Mouse (Mus musculus) midbrain, postnatal 0 days (tissue): ENCODE measurements at regions not wholly inside any gene's neighbourhood (a gene's known extent, or its start where the extent isn't known, plus 50 kb on each side); places are given as distances from the start of the nearest gene placed in this dataset.

Source experiments
- ATAC-seq: fragments of 200-750 bp; cut with Nextera tagmentation; 2 replicates; pipeline ENCODE4 v1.8.0; 2017; ENCODE audit warnings: moderate number of reproducible peaks, mild to moderate bottlenecking, moderate TSS enrichment, moderate library complexity; ENCODE audit not compliant: low FRiP score
- DNase-seq: peaks from one replicate; pipeline ENCODE4 v3.0.0-alpha.2; 2015; ENCODE audit warnings: low spot score
- H3K27ac ChIP-seq: fragments of 300-500 bp; sonication (generic); 2 replicates; pipeline ENCODE4 v1.5.1; 2014; ENCODE audit warnings: low read depth, mild to moderate bottlenecking, low read length, mixed read lengths
- H3K27me3 ChIP-seq: fragments of 300-500 bp; sonication (generic); 2 replicates; pipeline ENCODE4 v1.6.1; 2014; ENCODE audit warnings: low read length, control low read depth, mixed read lengths; ENCODE audit not compliant: insufficient read depth
- H3K36me3 ChIP-seq: fragments of 300-500 bp; sonication (generic); 2 replicates; pipeline ENCODE4 v1.6.1; 2014; ENCODE audit warnings: low read length, control low read depth, mixed read lengths; ENCODE audit not compliant: insufficient read depth
- H3K4me1 ChIP-seq: fragments of 300-500 bp; sonication (generic); 2 replicates; pipeline ENCODE4 v1.6.1; 2014; ENCODE audit warnings: mild to moderate bottlenecking, control low read depth, antibody characterized with exemption, low read length, mixed read lengths; ENCODE audit not compliant: insufficient read depth
- H3K4me2 ChIP-seq: fragments of 300-500 bp; sonication (generic); 2 replicates; pipeline ENCODE4 v1.6.1; 2014; ENCODE audit warnings: low read depth, mild to moderate bottlenecking, low read length, mixed read lengths; ENCODE audit not compliant: poor library complexity, severe bottlenecking
- H3K4me3 ChIP-seq: fragments of 300-500 bp; sonication (generic); 2 replicates; pipeline ENCODE4 v1.5.1; 2014; ENCODE audit warnings: low read depth, mild to moderate bottlenecking, low read length, moderate library complexity
- H3K9ac ChIP-seq: fragments of 300-500 bp; sonication (generic); replicated peaks from 2 replicates; pipeline ENCODE4 v1.6.1; 2014; ENCODE audit warnings: mild to moderate bottlenecking, low read length, moderate library complexity, mixed read lengths; ENCODE audit not compliant: poor library complexity, severe bottlenecking
- H3K9me3 ChIP-seq: fragments of 300-500 bp; sonication (generic); 2 replicates; pipeline ENCODE4 v1.6.1; 2016; ENCODE audit warnings: low read length, control low read depth
- CTCF ChIP-seq: IDR thresholded peaks from 2 replicates; pipeline ENCODE4 v1.5.1; 2016; ENCODE audit warnings: antibody characterized with exemption, mild to moderate bottlenecking
- WGBS: fragments of 180-500 bp; shearing (Covaris S2); extraction: QIAGEN DNeasy Blood & Tissue Kit; methylation state at CpG from one replicate; pipeline ENCODE4 v1.1.7; 2014; 5-methylcytosine and 5-hydroxymethylcytosine counted together

DNA sequence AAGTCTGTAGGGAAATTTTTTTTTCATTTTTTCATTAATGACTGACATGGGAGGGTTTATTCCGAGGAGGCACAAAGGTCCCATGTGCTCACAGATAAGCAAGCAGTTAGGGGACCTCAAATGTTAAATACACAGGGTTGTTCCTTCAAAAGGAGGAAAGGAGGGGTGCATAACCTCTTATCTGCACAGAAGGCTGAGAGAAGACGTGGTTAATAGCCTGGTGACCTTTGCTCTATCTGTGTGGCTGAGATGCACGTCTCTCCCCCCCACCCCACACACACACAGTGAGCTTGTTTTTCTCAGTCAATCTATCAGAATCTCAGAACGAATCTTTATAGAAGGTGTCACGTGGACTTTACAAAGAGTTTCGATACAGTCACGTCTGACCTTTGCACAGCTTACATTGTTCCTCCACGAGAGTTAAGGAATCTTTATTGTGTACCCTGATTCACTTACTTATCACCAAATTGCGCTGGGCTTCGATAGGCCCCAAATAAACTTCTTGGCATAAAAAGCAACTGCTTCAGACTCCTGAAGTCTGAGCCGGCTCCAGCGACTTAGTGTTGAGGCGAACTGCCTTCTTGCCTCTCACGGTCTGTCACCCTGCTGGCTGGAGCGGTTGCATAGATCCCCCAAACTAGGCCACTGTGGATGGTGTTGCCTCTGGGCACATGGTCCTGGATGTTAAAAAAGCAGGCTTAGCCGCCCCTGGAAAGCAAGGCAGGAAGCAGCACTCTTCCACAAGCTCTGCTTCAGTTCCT lies 63.1 kb upstream of the Ppm1b start:
- DNase-seq (no peak), ATAC-seq (no peak)
- Histone ChIP-seq H3K9me3 (no peaks in the 10 kb centered on the region), H3K36me3 (no peaks in the 10 kb centered on the region), H3K4me1 (no peaks in the 10 kb centered on the region), H3K27me3 (no peaks in the 10 kb centered on the region), H3K27ac (no peak overlapping the region), H3K9ac (no peak overlapping the region), H3K4me3 (no peak overlapping the region), H3K4me2 (no peak overlapping the region)
- 81% methylated on average over 16 of the region's 16 CpGs for WGBS
- TF ChIP-seq CTCF: no peak

DNA sequence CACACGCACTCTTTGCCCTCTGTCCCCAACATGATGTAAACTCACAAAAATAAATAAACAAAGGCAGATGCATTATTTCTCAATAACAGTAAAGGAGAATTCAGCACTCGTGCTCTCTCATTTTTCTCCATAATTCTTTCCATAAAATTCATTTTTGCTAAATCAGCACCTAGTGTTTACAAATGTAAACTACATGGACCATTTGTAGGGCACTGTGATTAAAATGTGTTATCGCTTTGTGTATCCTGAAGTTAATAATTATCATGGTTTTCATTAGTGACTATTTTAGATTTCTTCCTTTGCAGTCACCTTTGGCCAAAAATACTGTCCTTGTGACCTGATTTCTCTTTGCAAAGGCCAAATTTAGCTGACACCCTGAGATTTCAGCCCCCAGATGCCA lies 61.0 kb upstream of the Ppm1b start:
- H3K9ac ChIP-seq: no peak overlapping the region
- no peak for DNase-seq
- H3K4me3 ChIP-seq: no peak overlapping the region
- no peak for TF ChIP-seq CTCF
- no peaks in the 10 kb centered on the region for H3K9me3 ChIP-seq
- WGBS: 84% methylated on average over 3 of the region's 3 CpGs
- no peaks in the 10 kb centered on the region for H3K27me3 ChIP-seq
- H3K27ac ChIP-seq: no peak overlapping the region
- ATAC-seq: no peak
- no peaks in the 10 kb centered on the region for H3K36me3 ChIP-seq
- no peaks in the 10 kb centered on the region for H3K4me1 ChIP-seq
- no peak overlapping the region for H3K4me2 ChIP-seq

DNA sequence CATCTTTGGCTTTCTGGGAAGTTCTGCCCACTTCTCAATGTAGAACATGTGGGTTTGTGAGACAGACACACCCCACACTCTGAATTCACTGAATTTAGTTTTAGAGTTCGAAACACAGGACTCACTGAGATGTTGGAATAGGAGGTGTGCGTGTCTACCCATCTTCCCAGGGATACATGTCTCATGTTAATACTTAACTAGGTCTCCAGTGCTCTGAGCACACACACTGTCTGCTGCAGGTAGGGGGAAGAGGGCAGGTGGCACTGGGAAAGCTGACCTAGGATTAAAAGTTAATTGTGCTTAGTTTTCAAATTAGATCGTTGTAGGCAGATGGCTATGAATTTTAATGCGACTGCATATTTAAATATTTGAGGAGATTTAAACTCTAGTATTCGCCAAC lies 60.0 kb upstream of the Ppm1b start:
- Histone ChIP-seq H3K27ac (no peak overlapping the region), H3K4me3 (no peak overlapping the region), H3K9me3 (no peaks in the 10 kb centered on the region), H3K4me2 (no peak overlapping the region), H3K4me1 (no peaks in the 10 kb centered on the region), H3K9ac (no peak overlapping the region), H3K27me3 (no peaks in the 10 kb centered on the region), H3K36me3 (no peaks in the 10 kb centered on the region)
- TF ChIP-seq CTCF: no peak
- 72% methylated on average over 5 of the region's 5 CpGs for WGBS
- DNase-seq (no peak), ATAC-seq (no peak)

DNA sequence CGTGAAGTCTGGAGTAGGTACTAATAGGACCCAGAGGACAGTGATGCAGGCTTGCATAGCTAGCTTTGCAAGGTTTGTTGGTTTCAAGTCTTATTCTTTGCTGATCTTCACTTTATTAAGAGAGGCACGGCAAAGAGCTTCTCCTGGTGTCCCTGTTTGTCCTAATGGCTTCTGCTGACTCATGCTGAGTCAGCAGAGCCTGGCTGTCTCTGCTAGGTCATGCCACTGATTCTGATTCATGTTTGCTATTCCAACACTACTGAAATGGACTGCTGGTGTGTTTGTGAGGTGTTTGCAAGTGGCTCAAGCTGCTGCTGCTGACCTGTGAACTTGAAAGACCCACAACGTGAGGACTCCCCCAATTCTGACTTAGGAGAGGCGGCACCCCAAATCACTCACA lies 58.1 kb upstream of the Ppm1b start:
- no peaks in the 10 kb centered on the region for H3K27me3 ChIP-seq

DNA sequence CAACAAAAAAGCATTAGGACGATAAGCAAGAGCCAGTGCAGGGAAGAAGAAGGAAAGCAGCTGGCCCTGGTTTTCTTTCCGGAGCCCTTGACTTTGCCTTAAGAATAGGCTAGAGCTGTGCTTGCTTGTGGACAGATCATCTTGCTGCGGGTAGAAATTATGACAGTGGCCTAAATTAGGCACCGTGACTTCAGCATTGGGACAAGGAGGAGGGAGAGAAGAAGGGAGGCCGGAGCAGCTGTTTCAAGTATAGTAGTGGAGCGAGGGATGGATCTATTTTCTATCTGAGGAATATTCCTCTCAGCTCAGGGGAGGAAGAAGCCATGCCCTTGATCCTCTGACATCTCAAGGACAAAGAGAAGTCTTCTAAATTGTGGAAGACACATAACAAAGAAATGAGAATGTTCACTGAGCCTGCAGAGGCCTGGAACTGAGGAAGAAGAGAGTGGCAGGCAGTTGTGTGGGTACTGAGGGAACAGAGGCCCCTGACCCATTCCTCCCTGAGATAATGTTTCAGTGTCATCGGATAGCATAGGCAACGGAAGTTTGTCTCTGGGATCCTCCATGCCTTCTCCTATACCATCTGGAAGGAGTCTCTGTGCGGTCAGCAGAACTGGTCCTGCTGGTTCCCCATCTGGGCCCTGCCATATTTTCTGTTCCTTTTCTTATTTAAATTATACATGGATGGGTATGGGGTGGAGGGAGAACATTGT lies 52.8 kb upstream of the Ppm1b start:
- no peaks in the 10 kb centered on the region for H3K4me1 ChIP-seq
- no peak overlapping the region for H3K9ac ChIP-seq
- no peak overlapping the region for H3K4me3 ChIP-seq
- TF ChIP-seq CTCF: no peak
- no peaks in the 10 kb centered on the region for H3K36me3 ChIP-seq
- WGBS: 87% methylated on average over 9 of the region's 9 CpGs
- no peak overlapping the region for H3K4me2 ChIP-seq
- H3K27ac ChIP-seq: no peak overlapping the region
- no peaks in the 10 kb centered on the region for H3K27me3 ChIP-seq
- no peaks in the 10 kb centered on the region for H3K9me3 ChIP-seq
- DNase-seq: no peak
- ATAC-seq: no peak

More for the DNA sequence above, 58.1 kb upstream of the Ppm1b start:
- H3K9me3 ChIP-seq: no peaks in the 10 kb centered on the region
- no peak overlapping the region for H3K4me2 ChIP-seq
- no peaks in the 10 kb centered on the region for H3K36me3 ChIP-seq
- no peak for TF ChIP-seq CTCF
- no peak overlapping the region for H3K27ac ChIP-seq
- 90% methylated on average over 4 of the region's 4 CpGs for WGBS
- H3K4me1 ChIP-seq: no peaks in the 10 kb centered on the region
- no peak overlapping the region for H3K4me3 ChIP-seq
- H3K9ac ChIP-seq: no peak overlapping the region
- DNase-seq (no peak), ATAC-seq (no peak)
